ENCODE assay signal across 17 mouse cellular contexts in the genomic region with DNA sequence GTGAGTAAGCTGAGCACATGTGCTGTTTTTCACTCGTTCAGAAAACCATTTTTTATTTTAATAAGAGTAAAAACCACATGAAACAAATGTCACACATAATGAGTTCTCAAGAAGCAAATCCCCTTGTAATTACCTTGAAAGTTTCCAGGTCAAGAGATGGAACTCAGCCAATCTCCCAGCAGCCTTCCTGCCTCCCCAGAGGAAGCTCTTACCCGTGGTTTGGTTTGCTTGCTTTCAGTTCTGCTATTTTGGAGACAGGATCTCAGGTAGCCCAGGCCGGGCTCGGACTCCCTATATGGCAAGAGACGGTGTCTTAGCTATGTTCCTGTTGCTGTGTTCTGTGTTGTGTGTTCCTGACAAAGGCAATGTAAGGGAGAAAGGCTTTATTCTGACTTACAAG. TPM values are rescaled to one million over a fixed set of nuclear protein-coding genes. Genes with fewer than 3 reads are reported as not detected.
DNase-seq lines count a peak whose midpoint lies in the region; ATAC-seq and TF ChIP-seq lines count a peak whose summit lies in the region.
"Had no signal": no experiment of that assay in that cellular context is flagged by ENCODE, and none has a peak within 500 bp of the region (broad histone marks: within the 10 kb centered on the region; RNA-seq: fewer than 3 reads in every experiment).

No protein-coding gene starts in this region.

- H3K27me3 ChIP-seq in hindbrain, postnatal 0 days (ENCODE audit: insufficient read depth, low read length): no peaks in the 10 kb centered on the region
- H3K27me3 ChIP-seq in hindbrain, embryonic 13.5 days: no peaks in the 10 kb centered on the region
- no peaks in the 10 kb centered on the region for H3K27me3 ChIP-seq in forebrain, embryonic 14.5 days (replicated peaks; ENCODE audit: control insufficient read depth, insufficient read depth, low read length)
- H3K27me3 ChIP-seq: liver, embryonic 13.5 days; Patski had no signal

- H3K27ac ChIP-seq in hindbrain, postnatal 0 days: no peak overlapping the region
- H3K27ac ChIP-seq in hindbrain, embryonic 13.5 days: no peak overlapping the region
- H3K27ac ChIP-seq in forebrain, embryonic 14.5 days (ENCODE audit: low read depth, low read length): no peak overlapping the region
- H3K27ac ChIP-seq: liver, embryonic 13.5 days had no signal

- intact Hi-C loops in left cerebral cortex, postnatal 36 days (cut with DNase I): no loop called here

- peak; percentile 42 for DNase-seq in hindbrain, postnatal 0 days (ENCODE audit: low spot score)
- DNase-seq in B cell, adult 2 months: peak; percentile 76 to 82
- DNase-seq in naive thymus-derived CD4-positive, alpha-beta T cell, adult 2 months (ENCODE audit: low read depth): peak; percentile 30
- DNase-seq in adrenal gland, adult 18-20 months (ENCODE audit: low spot score in 2 of 2): no peak
- DNase-seq in forebrain, embryonic 14.5 days (ENCODE audit: low spot score): no peak
- DNase-seq in left cerebral cortex, postnatal 36 days (ENCODE audit: low spot score in 2 of 2): no peak
- DNase-seq: adrenal gland, adult 2 months; cerebellum, postnatal 25 days; heart, postnatal 14 days; kidney, postnatal 14 days; layer of hippocampus, postnatal 36 days; liver, embryonic 13.5 days; lung, postnatal 4 days had no signal

- no peak overlapping the region for H3K9ac ChIP-seq in hindbrain, postnatal 0 days (replicated peaks; ENCODE audit: low read length)
- H3K9ac ChIP-seq in hindbrain, embryonic 13.5 days: no peak overlapping the region
- no peak overlapping the region for H3K9ac ChIP-seq in forebrain, embryonic 14.5 days (ENCODE audit: low read length)
- H3K9ac ChIP-seq: liver, embryonic 13.5 days had no signal

- no peak overlapping the region for H3K4me2 ChIP-seq in hindbrain, postnatal 0 days (ENCODE audit: low read depth, low read length)
- H3K4me2 ChIP-seq in hindbrain, embryonic 13.5 days: no peak overlapping the region
- no peak overlapping the region for H3K4me2 ChIP-seq in forebrain, embryonic 14.5 days (ENCODE audit: low read length)
- H3K4me2 ChIP-seq: liver, embryonic 13.5 days had no signal

- H3K9me3 ChIP-seq in hindbrain, postnatal 0 days (ENCODE audit: low read length): no peaks in the 10 kb centered on the region
- no peaks in the 10 kb centered on the region for H3K9me3 ChIP-seq in hindbrain, embryonic 13.5 days
- H3K9me3 ChIP-seq in forebrain, embryonic 14.5 days (replicated peaks; ENCODE audit: control insufficient read depth, low read length): no peaks in the 10 kb centered on the region
- H3K9me3 ChIP-seq: liver, embryonic 13.5 days had no signal

- no peak for TF ChIP-seq CTCF in hindbrain, postnatal 0 days (IDR thresholded peaks at IDR 0.05; ENCODE audit: low read depth)

- H3K36me3 ChIP-seq in hindbrain, postnatal 0 days (ENCODE audit: insufficient read depth, low read length): no peaks in the 10 kb centered on the region
- H3K36me3 ChIP-seq in hindbrain, embryonic 13.5 days: no peaks in the 10 kb centered on the region
- no peaks in the 10 kb centered on the region for H3K36me3 ChIP-seq in forebrain, embryonic 14.5 days (ENCODE audit: control insufficient read depth, insufficient read depth, low read length)
- H3K36me3 ChIP-seq: liver, embryonic 13.5 days had no signal

- ATAC-seq in hindbrain, postnatal 0 days: no peak
- ATAC-seq in hindbrain, embryonic 13.5 days (ENCODE audit: low FRiP score): no peak
- peak; percentile 69 for ATAC-seq in common myeloid progenitor, adult 5-6 weeks (replicated peaks; ENCODE audit: low read depth, poor library complexity, severe bottlenecking)
- ATAC-seq in forebrain, embryonic 14.5 days: no peak
- ATAC-seq: Patski had no signal

- WGBS in hindbrain, postnatal 0 days: 73% methylated on average over 5 of the region's 5 CpGs
- WGBS in hindbrain, embryonic 13.5 days: 78% methylated on average over 5 of the region's 5 CpGs
- 71% methylated on average over 5 of the region's 5 CpGs for WGBS in forebrain, embryonic 14.5 days

- H3K4me3 ChIP-seq in hindbrain, postnatal 0 days (ENCODE audit: low read length): no peak overlapping the region
- H3K4me3 ChIP-seq in hindbrain, embryonic 13.5 days: no peak overlapping the region
- H3K4me3 ChIP-seq in forebrain, embryonic 14.5 days (ENCODE audit: low read depth, low read length): no peak overlapping the region
- H3K4me3 ChIP-seq: erythroblast, embryonic 14.5 days; liver, embryonic 13.5 days had no signal

- H3K4me1 ChIP-seq in hindbrain, postnatal 0 days (ENCODE audit: insufficient read depth, low read length): no peaks in the 10 kb centered on the region
- H3K4me1 ChIP-seq in hindbrain, embryonic 13.5 days (replicated peaks): no peaks in the 10 kb centered on the region
- no peaks in the 10 kb centered on the region for H3K4me1 ChIP-seq in forebrain, embryonic 14.5 days (ENCODE audit: control insufficient read depth, insufficient read depth, low read length)
- H3K4me1 ChIP-seq: liver, embryonic 13.5 days had no signal

RNA-seq across cellular contexts. Expression of gene Mrtfa, which starts 19.9 kb away (rescaled TPM):
- total RNA-seq in hindbrain, postnatal 0 days (2014; rRNA removed): 32.1 and 54.8 TPM in 2 replicates
- 19.3 and 22.6 TPM in 2 replicates for polyA plus RNA-seq in hindbrain, postnatal 0 days (2015; fragmentation: Nextera tagmentation; extraction: Ambion mirVana)
- 22.9 and 28.6 TPM in 2 replicates for polyA plus RNA-seq in hindbrain, embryonic 13.5 days (2015; fragmentation: Nextera tagmentation; extraction: Ambion mirVana)
- 10.5 and 13.8 TPM in 2 replicates for total RNA-seq in common myeloid progenitor, adult 5-6 weeks (2017)
- 10 to 100 TPM; 24.3 to 29.4 TPM for total RNA-seq in adrenal gland, adult 18-20 months (2021)
- polyA plus RNA-seq in forebrain, embryonic 14.5 days (2014; fragmentation: Nextera tagmentation; extraction: Ambion mirVana): 13.6 and 21.8 TPM in 2 replicates
- 10 to 100 TPM; 56.9 to 79.7 TPM for total RNA-seq in left cerebral cortex, postnatal 36 days (2021)

RNA-seq across cellular contexts. Expression of gene Mchr1, which starts 24.8 kb away (rescaled TPM):
- total RNA-seq in hindbrain, postnatal 0 days (2014; rRNA removed): 5.9 and 11.1 TPM in 2 replicates
- 7.0 and 7.8 TPM in 2 replicates for polyA plus RNA-seq in hindbrain, postnatal 0 days (2015; fragmentation: Nextera tagmentation; extraction: Ambion mirVana)
- polyA plus RNA-seq in hindbrain, embryonic 13.5 days (2015; fragmentation: Nextera tagmentation; extraction: Ambion mirVana): 1.6 and 2.1 TPM in 2 replicates
- total RNA-seq in common myeloid progenitor, adult 5-6 weeks (2017): not detected in 2 replicates
- total RNA-seq in adrenal gland, adult 18-20 months (2021): under 1 TPM; 0.23 to 0.51 TPM
- polyA plus RNA-seq in forebrain, embryonic 14.5 days (2014; fragmentation: Nextera tagmentation; extraction: Ambion mirVana): 1.4 and 1.8 TPM in 2 replicates
- total RNA-seq in left cerebral cortex, postnatal 36 days (2021): 10 to 100 TPM; 21.6 to 23.8 TPM
- total RNA-seq: heart, postnatal 14 days had no signal
- polyA plus RNA-seq: erythroblast, embryonic 14.5 days had no signal

Comparison
In these comparisons a context has a peak if more than half of its experiments do, and no peak if none do; other contexts are left out.
1. DNase-seq: peak in hindbrain, postnatal 0 days (single experiment), B cell, adult 2 months (2 of 2) and naive thymus-derived CD4-positive, alpha-beta T cell, adult 2 months (single experiment); none in adrenal gland, adult 18-20 months (0 of 2), forebrain, embryonic 14.5 days (single experiment) and left cerebral cortex, postnatal 36 days (0 of 2).